Mouse (Mus musculus) midbrain, embryonic 16.5 days (tissue): ENCODE measurements around the gene Dennd4b. TPM values are rescaled to one million over a fixed set of nuclear protein-coding genes. Genes with fewer than 3 reads are reported as not detected.
"Not testable (repeated sequence)": the region's sequence is repeated elsewhere in the genome, so short reads cannot be mapped to it uniquely, and the experiment has no call there.

Source experiments
- ATAC-seq: fragments of 200-750 bp; cut with Nextera tagmentation; 2 replicates; pipeline ENCODE4 v1.8.0; 2017; ENCODE audit warnings: moderate TSS enrichment
- H3K27ac ChIP-seq: fragments of 300-500 bp; sonication (generic); 2 replicates; pipeline ENCODE4 v1.5.1; 2014; ENCODE audit warnings: mild to moderate bottlenecking, low read length, mixed read lengths
- H3K27me3 ChIP-seq: fragments of 300-500 bp; sonication (generic); 2 replicates; pipeline ENCODE4 v1.6.1; 2014; ENCODE audit warnings: low read depth, low read length, mixed read lengths; ENCODE audit not compliant: control insufficient read depth, insufficient read depth
- H3K36me3 ChIP-seq: fragments of 300-500 bp; sonication (generic); 2 replicates; pipeline ENCODE4 v1.6.1; 2014; ENCODE audit warnings: mild to moderate bottlenecking, low read length, moderate library complexity, mixed read lengths; ENCODE audit not compliant: control insufficient read depth, insufficient read depth
- H3K4me1 ChIP-seq: fragments of 300-500 bp; sonication (generic); 2 replicates; pipeline ENCODE4 v1.6.1; 2014; ENCODE audit warnings: mild to moderate bottlenecking, low read length, mixed read lengths; ENCODE audit not compliant: control insufficient read depth, insufficient read depth
- H3K4me2 ChIP-seq: fragments of 300-500 bp; sonication (generic); 2 replicates; pipeline ENCODE4 v1.6.1; 2014; ENCODE audit warnings: mild to moderate bottlenecking, low read length, mixed read lengths
- H3K4me3 ChIP-seq: fragments of 300-500 bp; sonication (generic); 2 replicates; pipeline ENCODE4 v1.5.1; 2014; ENCODE audit warnings: low read depth, mild to moderate bottlenecking, low read length, moderate library complexity, mixed read lengths
- H3K9ac ChIP-seq: fragments of 300-500 bp; sonication (generic); 2 replicates; pipeline ENCODE4 v1.6.1; 2014; ENCODE audit warnings: low read depth, low read length, mixed read lengths
- H3K9me3 ChIP-seq: fragments of 300-500 bp; sonication (generic); replicated peaks from 2 replicates; pipeline ENCODE4 v1.6.1; 2014; ENCODE audit warnings: mild to moderate bottlenecking, low read length, mixed read lengths; ENCODE audit not compliant: control insufficient read depth, poor library complexity, severe bottlenecking
- WGBS: fragments of 180-500 bp; shearing (Covaris S2); extraction: QIAGEN DNeasy Blood & Tissue Kit; methylation state at CpG from one replicate; pipeline ENCODE4 v1.1.7; 2014; 5-methylcytosine and 5-hydroxymethylcytosine counted together
- polyA plus RNA-seq: library from polyadenylated mRNA; unstranded; fragments of >200 nt; fragmentation: Nextera tagmentation; extraction: Ambion mirVana; gene quantifications from 2 replicates; pipeline ENCODE4 v1.2.1, GENCODE M21; 2015

Dennd4b gene
- polyA plus RNA-seq, 1 experiment from 2014 or later: 7.8 TPM

- Histone ChIP-seq H3K9me3 (no peaks in the 10 kb centered on the region), H3K36me3 (peaks cover 34% of the 10 kb centered on the region)
- 98% methylated on average over 7 of the region's 7 CpGs for WGBS
Measured at GRCm38 (mm10) chr3:90279743-90280142, 14.8 kb downstream of the Dennd4b start.

GRCm38 (mm10) chr3:90280708-90281107 is 15.7 kb downstream of the Dennd4b start:
- ATAC-seq: no peak
- Histone ChIP-seq H3K9ac (no peak overlapping the region), H3K4me2 (no peak overlapping the region), H3K4me3 (no peak overlapping the region), H3K27ac (no peak overlapping the region), H3K27me3 (no peaks in the 10 kb centered on the region), H3K9me3 (no peaks in the 10 kb centered on the region), H3K36me3 (peaks cover 34% of the 10 kb centered on the region), H3K4me1 (no peaks in the 10 kb centered on the region)
- WGBS: 93% methylated on average over 9 of the region's 9 CpGs

More at GRCm38 (mm10) chr3:90279743-90280142, 14.8 kb downstream of the Dennd4b start:
- Histone ChIP-seq H3K9ac (no peak overlapping the region), H3K4me3 (no peak overlapping the region), H3K4me2 (no peak overlapping the region), H3K4me1 (no peaks in the 10 kb centered on the region), H3K27ac (no peak overlapping the region), H3K27me3 (no peaks in the 10 kb centered on the region)
- no peak for ATAC-seq

- Histone ChIP-seq H3K4me1 (no peaks in the 10 kb centered on the region), H3K9me3 (no peaks in the 10 kb centered on the region), H3K4me3 (no peak overlapping the region), H3K27ac (no peak overlapping the region), H3K36me3 (peaks cover 15% of the 10 kb centered on the region), H3K4me2 (no peak overlapping the region), H3K27me3 (no peaks in the 10 kb centered on the region), H3K9ac (no peak overlapping the region)
- ATAC-seq: no peak
- WGBS: 96% methylated on average over 2 of the region's 2 CpGs
Measured at GRCm38 (mm10) chr3:90284150-90284549, 19.2 kb downstream of the Dennd4b start.

GRCm38 (mm10) chr3:90289403-90289802 is 24.4 kb downstream of the Dennd4b start:
- H3K4me1 ChIP-seq, H3K27me3 ChIP-seq, H3K4me3 ChIP-seq, H3K36me3 ChIP-seq, H3K9ac ChIP-seq, H3K27ac ChIP-seq, ATAC-seq, H3K9me3 ChIP-seq, H3K4me2 ChIP-seq: not testable (repeated sequence)
- WGBS: 86% methylated on average over 2 of the region's 3 CpGs

- ATAC-seq: no peak
- no peak overlapping the region for H3K4me2 ChIP-seq
- H3K9ac ChIP-seq: no peak overlapping the region
- no peak overlapping the region for H3K4me3 ChIP-seq
- H3K9me3 ChIP-seq: no peaks in the 10 kb centered on the region
- WGBS: 85% methylated on average over 1 of the region's 1 CpGs
- no peak overlapping the region for H3K27ac ChIP-seq
- H3K4me1 ChIP-seq: peaks cover 20% of the 10 kb centered on the region
- H3K36me3 ChIP-seq: no peaks in the 10 kb centered on the region
- no peaks in the 10 kb centered on the region for H3K27me3 ChIP-seq
Measured at GRCm38 (mm10) chr3:90290602-90291001, 25.6 kb downstream of the Dennd4b start.

GRCm38 (mm10) chr3:90291982-90292344 is 27.0 kb downstream of the Dennd4b start:
- Histone ChIP-seq H3K9ac (peak overlapping the region; percentile 83), H3K27me3 (no peaks in the 10 kb centered on the region), H3K36me3 (no peaks in the 10 kb centered on the region), H3K4me3 (peak overlapping the region; percentile 86), H3K9me3 (no peaks in the 10 kb centered on the region), H3K4me2 (peak overlapping the region; percentile 44), H3K27ac (peak overlapping the region; percentile 96), H3K4me1 (peaks cover 25% of the 10 kb centered on the region)
- no peak for ATAC-seq
- 34% methylated on average over 2 of the region's 2 CpGs for WGBS

- Histone ChIP-seq H3K9me3 (no peaks in the 10 kb centered on the region), H3K9ac (peak within 1 kb of the TSS; percentile 83), H3K4me2 (peak within 1 kb of the TSS; percentile 87), H3K4me1 (peaks cover 27% of the 10 kb centered on the region), H3K36me3 (no peaks in the 10 kb centered on the region), H3K4me3 (peak within 1 kb of the TSS; percentile 86), H3K27me3 (no peaks in the 10 kb centered on the region), H3K27ac (peak within 1 kb of the TSS; percentile 96)
- peak; percentile 99 for ATAC-seq
- under 1% methylated on average over 46 of the region's 47 CpGs for WGBS
Measured at GRCm38 (mm10) chr3:90292345-90293275, 27.6 kb downstream of the Dennd4b start, which contains the start of gene Gatad2b. Gene Gatad2b, plus strand, starts transcription at chr3:90293178.

GRCm38 (mm10) chr3:90293352-90294063 is 28.5 kb downstream of the Dennd4b start:
- peak overlapping the region; percentile 87 for H3K4me2 ChIP-seq
- peak; percentile 46 for ATAC-seq
- no peaks in the 10 kb centered on the region for H3K36me3 ChIP-seq
- peak overlapping the region; percentile 69 for H3K9ac ChIP-seq
- H3K4me1 ChIP-seq: peaks cover 32% of the 10 kb centered on the region
- no peaks in the 10 kb centered on the region for H3K9me3 ChIP-seq
- H3K27me3 ChIP-seq: no peaks in the 10 kb centered on the region
- under 1% methylated on average over 26 of the region's 68 CpGs for WGBS
- H3K4me3 ChIP-seq: peak overlapping the region; percentile 86
- peak overlapping the region; percentile 93 for H3K27ac ChIP-seq

GRCm38 (mm10) chr3:90294064-90294440 is 29.1 kb downstream of the Dennd4b start:
- no peak for ATAC-seq
- H3K9ac ChIP-seq: peak overlapping the region; percentile 69
- no peaks in the 10 kb centered on the region for H3K36me3 ChIP-seq
- H3K27ac ChIP-seq: peak overlapping the region; percentile 93
- peak overlapping the region; percentile 87 for H3K4me2 ChIP-seq
- peaks cover 32% of the 10 kb centered on the region for H3K4me1 ChIP-seq
- no peaks in the 10 kb centered on the region for H3K9me3 ChIP-seq
- H3K27me3 ChIP-seq: no peaks in the 10 kb centered on the region
- 1% methylated on average over 11 of the region's 11 CpGs for WGBS
- peak overlapping the region; percentile 86 for H3K4me3 ChIP-seq
